Mouse (Mus musculus): ENCODE measurements at regions not wholly inside any gene's neighbourhood (a gene's known extent, or its start where the extent isn't known, plus 50 kb on each side); places are given as distances from the start of the nearest gene placed in this dataset.

GRCm38 (mm10) chr16:29987999-29988398, 76.2 kb upstream of the Hes1 start:
- no peak for DNase-seq (ENCODE audit: low read depth in 2 of 2, low spot score in 2 of 2)

GRCm38 (mm10) chr16:29989308-29989707, 74.9 kb upstream of the Hes1 start:
- no peak for DNase-seq (ENCODE audit: low read depth in 2 of 2, low spot score in 2 of 2)

- DNase-seq (ENCODE audit: low read depth in 2 of 2, low spot score in 2 of 2) = no peak
Measured at GRCm38 (mm10) chr16:29990393-29990792, 73.8 kb upstream of the Hes1 start.

- DNase-seq (ENCODE audit: low read depth in 2 of 2, low spot score in 2 of 2) = no peak
Measured at GRCm38 (mm10) chr16:29990795-29991587, 73.2 kb upstream of the Hes1 start.

GRCm38 (mm10) chr16:29991876-29992380, 72.3 kb upstream of the Hes1 start:
- no peak for DNase-seq (ENCODE audit: low read depth in 2 of 2, low spot score in 2 of 2)

- no peak for DNase-seq (ENCODE audit: low read depth in 2 of 2, low spot score in 2 of 2)
Measured at GRCm38 (mm10) chr16:29993111-29993510, 71.1 kb upstream of the Hes1 start.

- DNase-seq (ENCODE audit: low read depth in 2 of 2, low spot score in 2 of 2) = no peak
Measured at GRCm38 (mm10) chr16:29993535-29993934, 70.6 kb upstream of the Hes1 start.

GRCm38 (mm10) chr16:29996139-29997069, 67.8 kb upstream of the Hes1 start:
- no peak for DNase-seq (ENCODE audit: low read depth in 2 of 2, low spot score in 2 of 2)

- DNase-seq (ENCODE audit: low read depth in 2 of 2, low spot score in 2 of 2) = no peak
Measured at GRCm38 (mm10) chr16:30000166-30000565, 64.0 kb upstream of the Hes1 start.

GRCm38 (mm10) chr16:30005124-30005523, 59.1 kb upstream of the Hes1 start:
- DNase-seq (ENCODE audit: low read depth in 2 of 2, low spot score in 2 of 2) = no peak

- DNase-seq (ENCODE audit: low read depth in 2 of 2, low spot score in 2 of 2) = no peak
Measured at GRCm38 (mm10) chr16:30006826-30007225, 57.4 kb upstream of the Hes1 start.

GRCm38 (mm10) chr16:30008451-30009357, 55.5 kb upstream of the Hes1 start:
- DNase-seq (ENCODE audit: low read depth in 2 of 2, low spot score in 2 of 2) = peak; percentile 4 to 6

- DNase-seq (ENCODE audit: low read depth in 2 of 2, low spot score in 2 of 2) = no peak
Measured at GRCm38 (mm10) chr16:30009521-30010186, 54.5 kb upstream of the Hes1 start.

GRCm38 (mm10) chr16:30013123-30013522, 51.1 kb upstream of the Hes1 start:
- no peak for DNase-seq (ENCODE audit: low read depth in 2 of 2, low spot score in 2 of 2)

GRCm38 (mm10) chr16:30013943-30014342, 50.2 kb upstream of the Hes1 start:
- no peak for DNase-seq (ENCODE audit: low read depth in 2 of 2, low spot score in 2 of 2)
